Mouse (Mus musculus): ENCODE data around the gene Vhl. TPM values are rescaled to one million over a fixed set of nuclear protein-coding genes. Genes with fewer than 3 reads are reported as not detected.

The Vhl gene
- total and polyA plus RNA-seq, 3 experiments = 12.0 to 12.5 TPM; not detected in 1

GRCm38 (mm10) chr6:113609293-113609692 lies 14.5 kb upstream of the Vhl start:
- TF ChIP-seq E2F4 (IDR thresholded peaks at IDR 0.05; ENCODE audit: borderline replicate concordance, low read depth, low read length) (no peak), EP300 (IDR thresholded peaks at IDR 0.05; ENCODE audit: low read depth in 1 of 2, low read length in 2 of 2) (no peak), POLR2A (IDR thresholded peaks at IDR 0.05; ENCODE audit: control insufficient read depth in 1 of 2, insufficient read depth in 1 of 2, low read depth in 1 of 2, low read length in 2 of 2, poor library complexity in 1 of 2) (no peak), MAZ (IDR thresholded peaks at IDR 0.05; ENCODE audit: low read depth, low read length) (no peak), SMC3 (IDR thresholded peaks at IDR 0.05; ENCODE audit: low read depth, low read length) (no peak), SIN3A (IDR thresholded peaks at IDR 0.05; ENCODE audit: low read length) (no peak), HCFC1 (IDR thresholded peaks at IDR 0.05; ENCODE audit: low read depth, low read length) (no peak), RCOR1 (IDR thresholded peaks at IDR 0.05; ENCODE audit: low read depth, low read length) (no peak), ZC3H11A (IDR thresholded peaks at IDR 0.05; ENCODE audit: low read depth, low read length) (no peak), CHD1 (IDR thresholded peaks at IDR 0.05; ENCODE audit: low read depth, low read length) (no peak), MAFK (IDR thresholded peaks at IDR 0.05; ENCODE audit: borderline replicate concordance, low read depth, low read length) (no peak), NELFE (IDR thresholded peaks at IDR 0.05; ENCODE audit: low read depth, low read length) (no peak), RAD21 (IDR thresholded peaks at IDR 0.05; ENCODE audit: low read depth, low read length) (no peak), KAT2A (conservative IDR thresholded peaks at IDR 0.05; ENCODE audit: low read depth, low read length) (no peak), CHD2 (IDR thresholded peaks at IDR 0.05; ENCODE audit: low read length) (no peak), MYC (IDR thresholded peaks at IDR 0.05; ENCODE audit: low read depth, low read length) (no peak), MXI1 (IDR thresholded peaks at IDR 0.05; ENCODE audit: low read depth, low read length) (no peak), USF1 (IDR thresholded peaks at IDR 0.05; ENCODE audit: low read depth, low read length) (no peak), MEF2A (IDR thresholded peaks at IDR 0.05; ENCODE audit: extremely low read depth, insufficient replicate concordance, low read depth, low read length, poor library complexity, severe bottlenecking) (no peak)
- peaks cover 19 to 25% of the 10 kb centered on the region in 2 experiments for H3K36me3 ChIP-seq (ENCODE audit: control insufficient read depth in 1 of 2, insufficient read depth in 2 of 2, low read length in 2 of 2)

DNA sequence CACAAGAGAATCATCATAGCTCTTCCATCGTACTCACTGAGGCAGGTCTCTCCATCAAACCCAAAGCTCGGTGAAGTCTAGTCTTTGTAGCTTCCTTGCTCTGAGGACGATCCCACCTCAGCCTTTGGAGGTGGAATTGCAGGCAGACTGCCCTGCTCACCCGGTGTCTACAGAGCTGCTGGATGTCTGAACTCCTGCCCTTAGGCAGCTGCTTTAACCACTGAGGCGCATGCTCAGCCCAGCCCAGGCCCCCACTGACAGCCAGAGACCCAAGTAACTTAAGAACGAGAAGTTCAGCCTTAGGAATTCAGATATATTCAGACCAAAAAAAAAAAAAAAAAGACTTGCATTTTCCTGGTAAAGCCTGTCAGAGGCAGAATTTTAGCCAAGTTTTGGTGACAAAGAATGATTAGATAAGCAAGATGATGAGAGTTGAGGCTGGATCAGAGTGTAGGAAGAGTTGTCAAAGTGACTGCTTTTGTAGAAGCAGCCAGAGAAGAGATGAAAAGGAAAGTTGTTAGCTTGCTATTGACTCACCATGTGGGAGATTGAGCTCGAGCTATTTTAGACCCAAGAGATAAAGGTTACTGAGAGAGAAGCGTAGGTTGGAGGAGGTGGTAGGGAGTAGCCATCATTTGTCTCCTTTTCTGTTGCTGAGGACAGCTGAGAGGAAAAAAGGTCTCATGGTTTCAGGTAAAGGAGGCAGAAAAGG lies 11.3 kb upstream of the Vhl start:
- Histone ChIP-seq H3K9me3 (replicated peaks; ENCODE audit: insufficient read depth, low read length) (no peaks in the 10 kb centered on the region), H3K27ac (ENCODE audit: control insufficient read depth, low read depth, low read length) (no peak overlapping the region), H3K36me3 (ENCODE audit: control insufficient read depth in 1 of 2, insufficient read depth in 2 of 2, low read length in 2 of 2) (peaks cover 12 to 26% of the 10 kb centered on the region in 2 experiments), H3K27me3 (ENCODE audit: control insufficient read depth in 1 of 2, insufficient read depth in 2 of 2, low read length in 2 of 2) (no peaks in the 10 kb centered on the region), H3K79me2 (ENCODE audit: control insufficient read depth, insufficient read depth, low read length, poor library complexity) (peaks cover 17% of the 10 kb centered on the region), H3K4me1 (ENCODE audit: control insufficient read depth in 1 of 2, insufficient read depth in 2 of 2, low read length in 2 of 2) (no peaks in the 10 kb centered on the region), H3K4me3 (ENCODE audit: control insufficient read depth in 1 of 2, insufficient read depth in 1 of 2, low read depth in 2 of 2, low read length in 2 of 2) (no peak overlapping the region), H3K9ac (ENCODE audit: control insufficient read depth, low read depth, low read length, poor library complexity, severe bottlenecking) (no peak overlapping the region)
- no peak for TF ChIP-seq USF2 (IDR thresholded peaks at IDR 0.05; ENCODE audit: borderline replicate concordance in 1 of 2, insufficient read depth in 1 of 2, low read depth in 1 of 2, low read length in 2 of 2)
- TF ChIP-seq NELFE (IDR thresholded peaks at IDR 0.05; ENCODE audit: low read depth, low read length) = no peak
- TF ChIP-seq ELF1 (IDR thresholded peaks at IDR 0.05; ENCODE audit: low read depth, low read length) = no peak
- no peak for TF ChIP-seq RAD21 (IDR thresholded peaks at IDR 0.05; ENCODE audit: low read depth, low read length)
- TF ChIP-seq CHD1 (IDR thresholded peaks at IDR 0.05; ENCODE audit: low read depth, low read length) = no peak
- TF ChIP-seq POLR2AphosphoS5 (IDR thresholded peaks at IDR 0.05; ENCODE audit: borderline replicate concordance, low read depth, low read length) = no peak
- TF ChIP-seq CTCF (IDR thresholded peaks at IDR 0.05 in 2 of 3, conservative IDR thresholded peaks at IDR 0.05 in 1 of 3; ENCODE audit: control insufficient read depth in 1 of 3, insufficient read depth in 1 of 3, low read depth in 2 of 3, low read length in 3 of 3, poor library complexity in 1 of 3, severe bottlenecking in 1 of 3) = no peak
- TF ChIP-seq POLR2A (IDR thresholded peaks at IDR 0.05; ENCODE audit: control insufficient read depth in 1 of 2, insufficient read depth in 1 of 2, low read depth in 1 of 2, low read length in 2 of 2, poor library complexity in 1 of 2) = no peak
- no peak for TF ChIP-seq MYC (IDR thresholded peaks at IDR 0.05; ENCODE audit: low read depth, low read length)
- TF ChIP-seq UBTF (IDR thresholded peaks at IDR 0.05; ENCODE audit: borderline replicate concordance, insufficient read depth, low read depth, low read length) = no peak
- TF ChIP-seq ZNF384 (IDR thresholded peaks at IDR 0.05; ENCODE audit: low read depth, low read length) = no peak
- no peak for TF ChIP-seq MEF2A (IDR thresholded peaks at IDR 0.05; ENCODE audit: extremely low read depth, insufficient replicate concordance, low read depth, low read length, poor library complexity, severe bottlenecking)
- no peak for TF ChIP-seq CHD2 (IDR thresholded peaks at IDR 0.05; ENCODE audit: low read length)
- no peak for TF ChIP-seq JUND (IDR thresholded peaks at IDR 0.05; ENCODE audit: low read depth, low read length)
- no peak for TF ChIP-seq ZMIZ1 (IDR thresholded peaks at IDR 0.05; ENCODE audit: low read depth, low read length)
- no peak for DNase-seq (ENCODE audit: low read depth, low spot score)

More at GRCm38 (mm10) chr6:113609293-113609692, 14.5 kb upstream of the Vhl start:
- DNase-seq (ENCODE audit: low read depth, low spot score) = no peak
- H3K9me3 ChIP-seq (replicated peaks; ENCODE audit: insufficient read depth, low read length) = no peaks in the 10 kb centered on the region
- peaks cover 42% of the 10 kb centered on the region for H3K79me2 ChIP-seq (ENCODE audit: control insufficient read depth, insufficient read depth, low read length, poor library complexity)
- no peaks in the 10 kb centered on the region for H3K27me3 ChIP-seq (ENCODE audit: control insufficient read depth in 1 of 2, insufficient read depth in 2 of 2, low read length in 2 of 2)
- no peak overlapping the region for H3K9ac ChIP-seq (ENCODE audit: control insufficient read depth, low read depth, low read length, poor library complexity, severe bottlenecking)
- peaks cover 3 to 12% of the 10 kb centered on the region in 2 experiments; a peak in 3 of 4 replicates for H3K4me1 ChIP-seq (ENCODE audit: control insufficient read depth in 1 of 2, insufficient read depth in 2 of 2, low read length in 2 of 2)
- H3K4me3 ChIP-seq (ENCODE audit: control insufficient read depth in 1 of 2, insufficient read depth in 1 of 2, low read depth in 2 of 2, low read length in 2 of 2) = no peak overlapping the region
- no peak overlapping the region for H3K27ac ChIP-seq (ENCODE audit: control insufficient read depth, low read depth, low read length)

Data from MEL (cell line).